Mouse (Mus musculus): ENCODE results near the gene Smim5. TPM values are rescaled to one million over a fixed set of nuclear protein-coding genes. Genes with fewer than 3 reads are reported as not detected.
A peak's percentile ranks its signal among the peaks of the same experiment; 100 is the strongest.

The Smim5 gene
- polyA plus RNA-seq, 1 experiment from 2014 or later: 13.7 TPM

- WGBS: 74% methylated on average over 8 of the region's 8 CpGs
- no peak for DNase-seq (ENCODE audit: low spot score)
These were observed 21.7 kb upstream of the Smim5 start for GRCm38 (mm10) chr11:115878071-115878470.

GRCm38 (mm10) chr11:115881002-115881401, 18.8 kb upstream of the Smim5 start:
- no peak overlapping the region for H3K4me3 ChIP-seq
- H3K4me1 ChIP-seq: peaks cover 8% of the 10 kb centered on the region
- WGBS: 27% methylated on average over 5 of the region's 5 CpGs
- no peak for DNase-seq (ENCODE audit: low spot score)
- H3K27ac ChIP-seq: no peak overlapping the region
- H3K27me3 ChIP-seq (ENCODE audit: insufficient read depth, poor library complexity, severe bottlenecking): peaks cover 40% of the 10 kb centered on the region
- no peaks in the 10 kb centered on the region for H3K36me3 ChIP-seq
- no peaks in the 10 kb centered on the region for H3K9me3 ChIP-seq

More at GRCm38 (mm10) chr11:115878071-115878470, 21.7 kb upstream of the Smim5 start:
- no peak overlapping the region for H3K4me3 ChIP-seq
- no peaks in the 10 kb centered on the region for H3K36me3 ChIP-seq
- peaks cover 25% of the 10 kb centered on the region for H3K27me3 ChIP-seq (ENCODE audit: insufficient read depth, poor library complexity, severe bottlenecking)
- H3K9me3 ChIP-seq: no peaks in the 10 kb centered on the region
- no peak overlapping the region for H3K27ac ChIP-seq
- peaks cover 8% of the 10 kb centered on the region for H3K4me1 ChIP-seq

- 32% methylated on average over 17 of the region's 17 CpGs for WGBS
- H3K4me1 ChIP-seq: peaks cover 20% of the 10 kb centered on the region
These were observed 16.5 kb upstream of the Smim5 start for GRCm38 (mm10) chr11:115883251-115883650.

GRCm38 (mm10) chr11:115884361-115884760, 15.4 kb upstream of the Smim5 start:
- H3K27me3 ChIP-seq (ENCODE audit: insufficient read depth, poor library complexity, severe bottlenecking): peaks cover 34% of the 10 kb centered on the region
- H3K27ac ChIP-seq: no peak overlapping the region
- 85% methylated on average over 3 of the region's 3 CpGs for WGBS
- DNase-seq (ENCODE audit: low spot score): no peak
- no peaks in the 10 kb centered on the region for H3K9me3 ChIP-seq
- no peak overlapping the region for H3K4me3 ChIP-seq
- H3K4me1 ChIP-seq: peaks cover 21% of the 10 kb centered on the region
- no peaks in the 10 kb centered on the region for H3K36me3 ChIP-seq

More at GRCm38 (mm10) chr11:115883251-115883650, 16.5 kb upstream of the Smim5 start:
- peaks cover 35% of the 10 kb centered on the region for H3K27me3 ChIP-seq (ENCODE audit: insufficient read depth, poor library complexity, severe bottlenecking)
- no peak overlapping the region for H3K27ac ChIP-seq
- no peak overlapping the region for H3K4me3 ChIP-seq
- no peaks in the 10 kb centered on the region for H3K9me3 ChIP-seq
- no peak for DNase-seq (ENCODE audit: low spot score)
- H3K36me3 ChIP-seq: no peaks in the 10 kb centered on the region

GRCm38 (mm10) chr11:115885281-115885680, 14.5 kb upstream of the Smim5 start:
- no peaks in the 10 kb centered on the region for H3K9me3 ChIP-seq
- peaks cover 34% of the 10 kb centered on the region for H3K27me3 ChIP-seq (ENCODE audit: insufficient read depth, poor library complexity, severe bottlenecking)
- no peak for DNase-seq (ENCODE audit: low spot score)
- H3K4me1 ChIP-seq: peaks cover 21% of the 10 kb centered on the region
- H3K27ac ChIP-seq: no peak overlapping the region
- no peaks in the 10 kb centered on the region for H3K36me3 ChIP-seq
- no peak overlapping the region for H3K4me3 ChIP-seq
- WGBS: 64% methylated on average over 11 of the region's 11 CpGs

GRCm38 (mm10) chr11:115886446-115886845, 13.3 kb upstream of the Smim5 start:
- DNase-seq (ENCODE audit: low spot score): no peak
- Histone ChIP-seq H3K4me3 (no peak overlapping the region), H3K27ac (0 out of 2 replicates have a peak overlapping the region, but pooled peaks have one; percentile 1), H3K4me1 (peaks cover 27% of the 10 kb centered on the region), H3K36me3 (no peaks in the 10 kb centered on the region), H3K27me3 (ENCODE audit: insufficient read depth, poor library complexity, severe bottlenecking) (peaks cover 31% of the 10 kb centered on the region), H3K9me3 (no peaks in the 10 kb centered on the region)
- 85% methylated on average over 11 of the region's 11 CpGs for WGBS

GRCm38 (mm10) chr11:115888020-115888419, 11.7 kb upstream of the Smim5 start:
- H3K4me3 ChIP-seq: no peak overlapping the region
- peaks cover 10% of the 10 kb centered on the region for H3K36me3 ChIP-seq
- H3K27ac ChIP-seq: 0 out of 2 replicates have a peak overlapping the region, but pooled peaks have one; percentile 0
- 86% methylated on average over 5 of the region's 5 CpGs for WGBS
- no peak for DNase-seq (ENCODE audit: low spot score)
- no peaks in the 10 kb centered on the region for H3K9me3 ChIP-seq
- peaks cover 39% of the 10 kb centered on the region for H3K4me1 ChIP-seq
- peaks cover 15% of the 10 kb centered on the region for H3K27me3 ChIP-seq (ENCODE audit: insufficient read depth, poor library complexity, severe bottlenecking)

- DNase-seq (ENCODE audit: low spot score): no peak
- 72% methylated on average over 6 of the region's 6 CpGs for WGBS
- Histone ChIP-seq H3K36me3 (peaks cover 21% of the 10 kb centered on the region), H3K27me3 (ENCODE audit: insufficient read depth, poor library complexity, severe bottlenecking) (peaks cover 4% of the 10 kb centered on the region), H3K27ac (0 out of 2 replicates have a peak overlapping the region, but pooled peaks have one; percentile 23), H3K4me3 (no peak overlapping the region), H3K4me1 (peaks cover 39% of the 10 kb centered on the region), H3K9me3 (no peaks in the 10 kb centered on the region)
These were observed 10.6 kb upstream of the Smim5 start for GRCm38 (mm10) chr11:115889159-115889558.

GRCm38 (mm10) chr11:115892213-115892612, 7.6 kb upstream of the Smim5 start:
- peaks cover 51% of the 10 kb centered on the region for H3K36me3 ChIP-seq
- 41% methylated on average over 6 of the region's 6 CpGs for WGBS

GRCm38 (mm10) chr11:115893071-115893470, 6.7 kb upstream of the Smim5 start:
- WGBS: 89% methylated on average over 9 of the region's 9 CpGs
- no peak for DNase-seq (ENCODE audit: low spot score)
- H3K27me3 ChIP-seq (ENCODE audit: insufficient read depth, poor library complexity, severe bottlenecking): no peaks in the 10 kb centered on the region
- peaks cover 54% of the 10 kb centered on the region for H3K36me3 ChIP-seq
- H3K9me3 ChIP-seq: no peaks in the 10 kb centered on the region
- H3K4me1 ChIP-seq: peaks cover 38% of the 10 kb centered on the region
- no peak overlapping the region for H3K27ac ChIP-seq
- H3K4me3 ChIP-seq: no peak overlapping the region

More at GRCm38 (mm10) chr11:115892213-115892612, 7.6 kb upstream of the Smim5 start:
- Histone ChIP-seq H3K4me3 (no peak overlapping the region), H3K4me1 (peaks cover 47% of the 10 kb centered on the region), H3K9me3 (no peaks in the 10 kb centered on the region), H3K27me3 (ENCODE audit: insufficient read depth, poor library complexity, severe bottlenecking) (no peaks in the 10 kb centered on the region), H3K27ac (0 out of 2 replicates have a peak overlapping the region, but pooled peaks have one; percentile 17)
- DNase-seq (ENCODE audit: low spot score): no peak

- no peak overlapping the region for H3K27ac ChIP-seq
- no peak overlapping the region for H3K4me3 ChIP-seq
- peaks cover 53% of the 10 kb centered on the region for H3K4me1 ChIP-seq
- H3K27me3 ChIP-seq (ENCODE audit: insufficient read depth, poor library complexity, severe bottlenecking): no peaks in the 10 kb centered on the region
- H3K9me3 ChIP-seq: no peaks in the 10 kb centered on the region
- peak; percentile 83 for DNase-seq (ENCODE audit: low spot score)
- peaks cover 54% of the 10 kb centered on the region for H3K36me3 ChIP-seq
- WGBS: 61% methylated on average over 14 of the region's 14 CpGs
These were observed 4.8 kb upstream of the Smim5 start for GRCm38 (mm10) chr11:115894755-115895520.

- 79% methylated on average over 7 of the region's 7 CpGs for WGBS
- Histone ChIP-seq H3K27me3 (ENCODE audit: insufficient read depth, poor library complexity, severe bottlenecking) (no peaks in the 10 kb centered on the region), H3K9me3 (no peaks in the 10 kb centered on the region), H3K36me3 (peaks cover 40% of the 10 kb centered on the region), H3K4me1 (peaks cover 70% of the 10 kb centered on the region), H3K27ac (peak overlapping the region; percentile 92), H3K4me3 (no peak overlapping the region)
- no peak for DNase-seq (ENCODE audit: low spot score)
These were observed 1.3 kb upstream of the Smim5 start for GRCm38 (mm10) chr11:115898446-115898845.

GRCm38 (mm10) chr11:115898886-115899285, 880 bp upstream of the Smim5 start:
- Histone ChIP-seq H3K27ac (peak overlapping the region; percentile 92), H3K9me3 (no peaks in the 10 kb centered on the region), H3K4me3 (no peak overlapping the region), H3K4me1 (peaks cover 74% of the 10 kb centered on the region), H3K36me3 (peaks cover 35% of the 10 kb centered on the region), H3K27me3 (ENCODE audit: insufficient read depth, poor library complexity, severe bottlenecking) (no peaks in the 10 kb centered on the region)
- WGBS: 19% methylated on average over 4 of the region's 4 CpGs
- DNase-seq (ENCODE audit: low spot score): no peak

All from heart, embryonic 10.5 days (tissue).